In the genomic region with DNA sequence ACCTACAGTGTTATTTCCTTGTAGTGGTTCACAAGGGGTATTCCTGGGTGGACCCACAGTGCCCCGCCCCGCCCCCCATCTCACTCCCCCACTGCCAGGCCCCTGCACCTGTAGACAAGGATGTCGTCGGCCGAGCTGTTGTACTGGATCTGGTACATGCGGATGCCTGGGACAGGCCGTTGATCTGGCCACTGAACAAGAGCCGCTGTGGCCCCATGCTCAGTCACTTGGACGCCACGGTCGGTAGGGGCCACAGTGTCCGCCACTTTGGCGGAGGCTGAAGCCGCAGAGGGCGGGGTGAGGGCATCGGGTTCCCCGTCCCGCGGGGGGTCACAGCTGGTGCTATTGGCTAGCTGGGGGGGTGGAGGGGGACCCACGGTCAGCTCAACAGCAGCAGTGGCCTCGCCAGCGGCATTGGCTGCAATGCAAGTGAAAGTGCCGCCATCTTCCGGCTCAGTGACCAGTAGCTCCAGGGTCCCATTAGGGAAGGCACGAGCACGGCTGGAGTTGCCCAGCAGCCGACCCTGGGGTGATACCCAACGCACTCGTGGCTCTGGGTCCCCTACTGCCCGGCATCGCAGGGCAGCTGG, we compare ENCODE assay signal across 12 mouse cellular contexts. TPM values are rescaled to one million over a fixed set of nuclear protein-coding genes. Genes with fewer than 3 reads are reported as not detected.
DNase-seq lines count a peak whose midpoint lies in the region; ATAC-seq and TF ChIP-seq lines count a peak whose summit lies in the region.
"Had no signal": no experiment of that assay in that cellular context is flagged by ENCODE, and none has a peak within 500 bp of the region (broad histone marks: within the 10 kb centered on the region; RNA-seq: fewer than 3 reads in every experiment).

No protein-coding gene starts in this region.

- no peaks in the 10 kb centered on the region for H3K9me3 ChIP-seq in E14TG2a.4 (ENCODE audit: low read length)
- H3K9me3 ChIP-seq in hindbrain, embryonic 12.5 days (replicated peaks), result no peaks in the 10 kb centered on the region
- no peaks in the 10 kb centered on the region for H3K9me3 ChIP-seq in kidney, embryonic 16.5 days (ENCODE audit: low read length)
- no peaks in the 10 kb centered on the region for H3K9me3 ChIP-seq in midbrain, embryonic 15.5 days
- H3K9me3 ChIP-seq: embryonic facial prominence, embryonic 15.5 days; limb, embryonic 12.5 days had no signal

- WGBS in hindbrain, embryonic 12.5 days, result 67% methylated on average over 31 of the region's 31 CpGs
- 79% methylated on average over 31 of the region's 31 CpGs for WGBS in kidney, embryonic 16.5 days
- 89% methylated on average over 31 of the region's 31 CpGs for WGBS in midbrain, embryonic 15.5 days

- H3K4me3 ChIP-seq in E14TG2a.4 (replicated peaks; ENCODE audit: low read length), result peak overlapping the region; percentile 69
- H3K4me3 ChIP-seq in hindbrain, embryonic 12.5 days, result peak overlapping the region; percentile 3; the same call in 1 of the 2 replicates
- peak overlapping the region; percentile 23 for H3K4me3 ChIP-seq in kidney, embryonic 16.5 days (ENCODE audit: low read length)
- H3K4me3 ChIP-seq in midbrain, embryonic 15.5 days, result no peak overlapping the region
- H3K4me3 ChIP-seq: embryonic facial prominence, embryonic 15.5 days; gastrocnemius, adult 2 months; limb, embryonic 12.5 days had no signal

- H3K4me1 ChIP-seq in E14TG2a.4 (replicated peaks; ENCODE audit: low read depth, low read length), result peaks cover 59% of the 10 kb centered on the region
- peaks cover 51% of the 10 kb centered on the region for H3K4me1 ChIP-seq in hindbrain, embryonic 12.5 days
- peaks cover 41% of the 10 kb centered on the region for H3K4me1 ChIP-seq in kidney, embryonic 16.5 days (ENCODE audit: insufficient read depth, low read length)
- H3K4me1 ChIP-seq in midbrain, embryonic 15.5 days, result peaks cover 62% of the 10 kb centered on the region

- TF ChIP-seq CTCF in E14TG2a.4 (conservative IDR thresholded peaks at IDR 0.05; ENCODE audit: low read length), result no peak

- H3K27me3 ChIP-seq in E14TG2a.4 (ENCODE audit: insufficient read depth, low read length), result peaks cover 91% of the 10 kb centered on the region
- peaks cover 5% of the 10 kb centered on the region for H3K27me3 ChIP-seq in hindbrain, embryonic 12.5 days
- H3K27me3 ChIP-seq in kidney, embryonic 16.5 days (ENCODE audit: insufficient read depth, low read length), result peaks cover 4% of the 10 kb centered on the region; the same call in 1 of the 2 replicates
- peaks cover 3% of the 10 kb centered on the region; the same call in 1 of the 2 replicates for H3K27me3 ChIP-seq in midbrain, embryonic 15.5 days (replicated peaks)

- H3K36me3 ChIP-seq in E14TG2a.4 (ENCODE audit: insufficient read depth, low read length), result no peaks in the 10 kb centered on the region
- H3K36me3 ChIP-seq in hindbrain, embryonic 12.5 days, result peaks cover 34% of the 10 kb centered on the region
- H3K36me3 ChIP-seq in kidney, embryonic 16.5 days (ENCODE audit: insufficient read depth, low read length), result peaks cover 21% of the 10 kb centered on the region
- 0 out of 2 replicates have a peak, but pooled peaks cover 12% of the 10 kb centered on the region for H3K36me3 ChIP-seq in midbrain, embryonic 15.5 days (replicated peaks)

- ATAC-seq in hindbrain, embryonic 12.5 days (ENCODE audit: low FRiP score), result no peak
- 0 out of 2 replicates have a peak, but pooled peaks have one; percentile 5 for ATAC-seq in kidney, embryonic 16.5 days (ENCODE audit: low FRiP score, low TSS enrichment)
- ATAC-seq in midbrain, embryonic 15.5 days (replicated peaks), result no peak

- H3K9ac ChIP-seq in hindbrain, embryonic 12.5 days, result 0 out of 2 replicates have a peak overlapping the region, but pooled peaks have one; percentile 18
- H3K9ac ChIP-seq in kidney, embryonic 16.5 days (replicated peaks; ENCODE audit: low read length), result no peak overlapping the region; the same call in 1 of the 2 replicates
- H3K9ac ChIP-seq in midbrain, embryonic 15.5 days, result no peak overlapping the region
- H3K9ac ChIP-seq: embryonic facial prominence, embryonic 15.5 days; limb, embryonic 12.5 days had no signal

- DNase-seq in thymus, postnatal 4 days, result no peak
- DNase-seq in lung, postnatal 14 days, result no peak
- DNase-seq in gastrocnemius, postnatal 14 days, result no peak
- DNase-seq: cerebellum, adult 8-10 months; gastrocnemius, adult 2 months; right cerebral cortex, adult 18-20 months had no signal

- peak overlapping the region; percentile 43 for H3K4me2 ChIP-seq in hindbrain, embryonic 12.5 days (replicated peaks)
- peak overlapping the region; percentile 33 for H3K4me2 ChIP-seq in kidney, embryonic 16.5 days (replicated peaks; ENCODE audit: low read depth, low read length)
- peak overlapping the region; percentile 9; the same call in 1 of the 2 replicates for H3K4me2 ChIP-seq in midbrain, embryonic 15.5 days
- H3K4me2 ChIP-seq: embryonic facial prominence, embryonic 15.5 days; limb, embryonic 12.5 days had no signal

- intact Hi-C loops in gastrocnemius, postnatal 14 days (cut with DNase I; ENCODE audit: low total_unique reads), result no loop called here

- H3K27ac ChIP-seq in hindbrain, embryonic 12.5 days, result no peak overlapping the region
- H3K27ac ChIP-seq in kidney, embryonic 16.5 days (ENCODE audit: low read length), result peak overlapping the region; percentile 95
- no peak overlapping the region for H3K27ac ChIP-seq in midbrain, embryonic 15.5 days
- H3K27ac ChIP-seq: embryonic facial prominence, embryonic 15.5 days; gastrocnemius, adult 2 months; limb, embryonic 12.5 days had no signal

RNA-seq across cellular contexts. Expression of gene Lrfn3, which starts 3.2 kb away (rescaled TPM):
- 9.3 and 10.1 TPM in 2 replicates for polyA plus RNA-seq in hindbrain, embryonic 12.5 days (2016; fragmentation: Nextera tagmentation; extraction: Ambion mirVana)
- polyA plus RNA-seq in kidney, embryonic 16.5 days (2015; fragmentation: Nextera tagmentation; extraction: Ambion mirVana), result 6.8 and 8.3 TPM in 2 replicates
- 16.3 and 17.9 TPM in 2 replicates for polyA plus RNA-seq in midbrain, embryonic 15.5 days (2015; fragmentation: Nextera tagmentation; extraction: Ambion mirVana)
- 1 to 10 TPM; 1.5 to 1.8 TPM for total RNA-seq in gastrocnemius, postnatal 14 days (2021)

RNA-seq across cellular contexts. Expression of gene Sdhaf1, which starts 35.7 kb away (rescaled TPM):
- 22.3 and 23.4 TPM in 2 replicates for polyA plus RNA-seq in hindbrain, embryonic 12.5 days (2016; fragmentation: Nextera tagmentation; extraction: Ambion mirVana)
- 17.2 and 18.1 TPM in 2 replicates for polyA plus RNA-seq in kidney, embryonic 16.5 days (2015; fragmentation: Nextera tagmentation; extraction: Ambion mirVana)
- 16.7 and 17.1 TPM in 2 replicates for polyA plus RNA-seq in midbrain, embryonic 15.5 days (2015; fragmentation: Nextera tagmentation; extraction: Ambion mirVana)
- 10 to 100 TPM in 1 of 2 experiments, 1 to 10 TPM in 1; 7.8 to 10.6 TPM for total RNA-seq in gastrocnemius, postnatal 14 days (2021)

RNA-seq across cellular contexts. Expression of gene E130208F15Rik, which starts 37.8 kb away (rescaled TPM):
- 0.33 and 0.49 TPM in 2 replicates for polyA plus RNA-seq in hindbrain, embryonic 12.5 days (2016; fragmentation: Nextera tagmentation; extraction: Ambion mirVana)
- 2.3 and 3.7 TPM in 2 replicates for polyA plus RNA-seq in kidney, embryonic 16.5 days (2015; fragmentation: Nextera tagmentation; extraction: Ambion mirVana)
- polyA plus RNA-seq in midbrain, embryonic 15.5 days (2015; fragmentation: Nextera tagmentation; extraction: Ambion mirVana), result 0.23 and 2.0 TPM in 2 replicates
- total RNA-seq in gastrocnemius, postnatal 14 days (2021), result under 1 TPM; 0.51 to 0.78 TPM

RNA-seq across cellular contexts. Expression of gene Syne4, which starts 44.8 kb away (rescaled TPM):
- 36.9 and 39.2 TPM in 2 replicates for polyA plus RNA-seq in hindbrain, embryonic 12.5 days (2016; fragmentation: Nextera tagmentation; extraction: Ambion mirVana)
- polyA plus RNA-seq in kidney, embryonic 16.5 days (2015; fragmentation: Nextera tagmentation; extraction: Ambion mirVana), result 129 and 136 TPM in 2 replicates
- 16.6 and 17.5 TPM in 2 replicates for polyA plus RNA-seq in midbrain, embryonic 15.5 days (2015; fragmentation: Nextera tagmentation; extraction: Ambion mirVana)
- total RNA-seq in gastrocnemius, postnatal 14 days (2021), result 1 to 10 TPM; 1.0 to 1.1 TPM

RNA-seq across cellular contexts. Expression of gene Alkbh6, which starts 50.9 kb away (rescaled TPM):
- 87.1 and 93.5 TPM in 2 replicates for polyA plus RNA-seq in hindbrain, embryonic 12.5 days (2016; fragmentation: Nextera tagmentation; extraction: Ambion mirVana)
- 106 and 107 TPM in 2 replicates for polyA plus RNA-seq in kidney, embryonic 16.5 days (2015; fragmentation: Nextera tagmentation; extraction: Ambion mirVana)
- 134 and 135 TPM in 2 replicates for polyA plus RNA-seq in midbrain, embryonic 15.5 days (2015; fragmentation: Nextera tagmentation; extraction: Ambion mirVana)
- 10 to 100 TPM; 16.0 to 17.4 TPM for total RNA-seq in gastrocnemius, postnatal 14 days (2021)
